Mouse (Mus musculus) right cerebral cortex, postnatal 10 days (tissue): ENCODE data around the gene Usp54.

Experiments
- DNase-seq, 2 experiments: peaks; one replicate each; pipeline ENCODE4 v3.0.0; 2021; ENCODE audit warnings: low spot score in 2 of 2

Gene Usp54

DNA sequence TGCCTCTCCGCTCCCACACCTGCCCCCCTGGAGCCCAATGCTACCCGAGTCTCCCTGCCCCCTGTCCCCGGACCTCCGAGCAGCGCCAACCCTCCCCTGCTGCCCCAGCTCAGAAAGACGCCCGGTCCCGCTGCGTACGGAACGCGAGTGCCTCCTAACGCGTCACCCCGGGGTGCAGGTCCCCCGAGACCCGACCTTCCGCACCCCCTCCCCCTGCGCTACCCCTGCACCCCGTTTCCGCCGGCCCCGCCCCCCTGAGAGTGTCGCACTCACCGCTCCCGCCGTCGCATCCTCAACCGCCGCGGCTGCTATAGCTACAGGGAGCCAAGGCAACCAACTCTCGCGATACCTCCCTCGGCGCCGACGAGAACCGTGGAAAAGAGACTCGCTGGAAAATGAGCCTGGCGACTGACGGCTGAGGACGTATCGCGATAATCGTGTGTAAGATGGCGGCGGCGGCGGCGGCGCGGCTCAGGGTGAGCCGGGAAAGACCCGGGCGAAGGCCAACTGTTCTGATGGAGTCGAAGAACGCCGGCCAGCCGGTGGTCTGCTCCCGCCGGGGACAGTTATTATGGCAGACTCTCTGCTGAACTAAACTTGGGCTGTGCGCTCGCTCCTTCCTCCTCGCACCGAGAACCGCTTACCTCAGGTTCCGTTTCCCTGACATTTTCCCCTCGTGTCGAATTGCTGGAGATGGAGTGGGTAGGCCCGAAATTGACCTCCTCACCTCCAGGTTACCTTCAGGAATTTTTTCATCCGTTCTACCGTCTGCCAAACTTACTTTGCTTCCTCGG, at the start of gene Usp54:
Gene Usp54 (minus strand): TSS at position 420 of the 794 bp plus-strand sequence.
- DNase-seq, result peak; percentile 99

- DNase-seq, result no peak
These were observed 48.1 kb upstream of the Usp54 start for GRCm38 (mm10) chr14:20689009-20689408.

GRCm38 (mm10) chr14:20686576-20686975, 45.7 kb upstream of the Usp54 start:
- DNase-seq, result no peak

GRCm38 (mm10) chr14:20682498-20682897, 41.6 kb upstream of the Usp54 start:
- DNase-seq, result no peak

GRCm38 (mm10) chr14:20681742-20682141, 40.9 kb upstream of the Usp54 start:
- no peak for DNase-seq

DNA sequence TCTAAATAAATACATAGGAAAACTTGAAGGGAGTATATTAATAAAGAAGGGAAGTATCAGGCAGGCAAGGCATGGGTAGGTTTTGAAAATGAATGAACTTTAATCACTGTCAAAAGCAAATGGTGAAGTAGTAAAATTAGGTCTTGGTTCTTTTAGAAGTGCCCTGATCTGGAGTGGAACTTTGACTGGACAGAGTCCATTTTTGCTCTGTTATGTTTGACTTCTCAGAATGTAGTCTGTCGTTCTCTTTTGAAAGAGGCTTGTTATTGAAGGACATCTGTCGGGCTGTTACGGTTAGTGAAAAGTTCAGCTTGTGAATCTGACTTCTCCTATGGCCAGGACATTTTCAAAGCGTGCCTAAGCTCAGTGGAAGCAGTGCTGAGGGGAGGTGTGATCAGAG, 37.0 kb upstream of the Usp54 start:
- no peak for DNase-seq

DNA sequence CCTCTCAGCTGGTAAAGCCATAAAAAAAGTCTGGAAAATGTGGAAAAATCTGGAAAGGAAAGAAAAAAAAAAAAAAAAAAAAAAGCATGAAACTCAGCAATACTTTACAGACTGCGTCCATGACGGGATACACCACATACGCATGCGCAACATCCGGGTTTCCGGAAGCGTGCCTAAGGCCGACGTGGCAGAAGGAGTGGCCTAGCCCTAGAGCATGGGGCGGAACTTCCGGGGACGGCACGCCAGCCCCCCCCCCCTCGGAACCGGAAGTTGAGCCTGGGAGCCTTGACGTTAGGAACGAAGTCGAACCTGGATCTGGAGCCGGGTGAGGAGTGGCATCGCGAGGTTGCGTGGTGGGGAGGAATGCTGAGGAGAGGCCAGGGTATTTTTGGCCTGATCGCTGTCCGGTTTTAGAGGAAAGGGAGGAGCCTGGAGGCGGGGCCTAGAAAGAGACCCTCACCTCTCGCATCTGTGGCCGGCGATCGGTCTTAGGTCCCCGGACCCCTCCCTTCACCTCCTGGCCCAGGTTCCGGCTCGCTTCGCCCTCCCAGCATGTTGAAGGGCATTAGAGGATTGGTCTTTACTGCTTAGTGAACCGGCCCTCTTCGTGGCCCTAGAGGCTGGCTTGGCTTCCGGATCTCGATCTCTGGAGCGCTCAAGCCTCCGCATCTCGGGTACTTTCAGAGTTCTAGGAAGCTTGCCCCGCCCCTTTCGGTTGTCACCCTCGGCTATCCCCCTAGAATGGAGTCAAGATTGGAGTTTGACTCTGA, 33.4 kb upstream of the Usp54 start, which contains the start of gene Sec24c:
Gene Sec24c (plus strand): TSS at position 245 of the 770 bp plus-strand sequence.
- peak; percentile 98 to 100 for DNase-seq

DNA sequence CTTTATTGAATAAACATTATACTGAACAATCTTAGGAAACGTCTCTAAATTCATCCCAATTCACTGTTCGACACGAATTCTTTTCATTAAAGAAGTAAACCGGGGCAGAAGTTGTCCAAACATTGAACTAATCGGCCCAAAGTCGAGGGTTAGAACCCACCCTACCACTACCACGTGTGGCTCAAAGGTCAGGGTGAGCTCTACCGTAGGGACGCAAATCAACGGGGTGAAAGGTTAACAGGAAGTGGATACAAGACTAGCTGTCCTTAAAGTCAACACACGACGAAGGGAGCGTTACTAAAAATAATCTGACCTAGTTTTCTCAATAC, 32.8 kb upstream of the Usp54 start:
- peak; percentile 65 to 84 for DNase-seq

GRCm38 (mm10) chr14:20672990-20673389, 32.1 kb upstream of the Usp54 start:
- no peak for DNase-seq

DNA sequence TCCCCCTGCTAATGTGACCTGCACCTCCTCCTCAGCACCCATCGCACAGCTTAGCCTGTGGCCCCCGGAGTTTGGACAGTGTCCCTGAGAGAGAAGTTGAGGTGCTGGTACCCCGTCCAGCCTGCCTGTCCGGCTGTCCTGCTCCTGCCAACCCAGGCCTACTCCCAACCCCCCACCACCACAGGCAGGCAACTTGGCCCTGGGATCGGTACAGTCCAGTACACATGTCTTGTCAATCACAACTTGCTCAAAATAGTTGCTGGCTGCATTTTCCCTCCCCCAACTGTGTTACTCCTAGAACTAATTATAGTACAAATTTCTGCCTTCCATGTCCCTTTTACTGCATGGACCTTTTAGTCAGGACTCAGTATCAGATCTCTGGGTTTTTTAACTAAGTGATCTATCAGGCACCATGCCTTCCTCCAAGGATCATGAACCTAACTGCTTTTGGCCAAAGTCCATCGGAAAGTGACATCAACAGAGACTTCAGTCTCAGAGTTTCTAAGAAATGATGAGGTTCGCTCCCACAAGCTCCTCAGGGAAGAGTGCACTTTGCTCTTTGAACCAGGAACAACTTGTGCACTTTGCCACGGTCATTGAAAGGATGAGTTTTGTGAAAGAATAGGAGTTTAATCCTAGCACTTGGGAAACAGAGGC, 27.4 kb upstream of the Usp54 start, which contains the start of gene Synpo2l:
Gene Synpo2l (minus strand): TSS at position 201 of the 657 bp plus-strand sequence.
- DNase-seq, result no peak

GRCm38 (mm10) chr14:20667469-20667868, 26.6 kb upstream of the Usp54 start:
- no peak for DNase-seq

DNA sequence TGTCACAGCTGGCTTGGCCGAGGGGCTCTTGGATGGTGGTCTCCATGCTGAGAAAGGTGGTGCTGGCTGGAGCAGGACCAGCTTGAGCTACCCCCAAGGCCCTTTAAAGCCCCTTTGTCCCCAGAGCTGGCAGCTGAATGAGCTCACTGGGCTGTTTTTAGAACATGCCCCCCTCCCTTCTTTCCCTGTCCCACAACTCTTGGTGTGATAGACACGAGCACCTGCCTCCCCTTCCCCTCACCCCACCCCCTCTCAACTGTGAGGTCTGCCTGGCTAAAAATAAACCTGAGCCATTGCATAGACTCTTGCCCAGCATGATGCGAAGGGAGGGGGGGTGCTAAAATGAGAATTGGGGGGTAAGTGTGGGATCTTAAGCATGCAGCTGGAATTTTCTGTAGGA, 23.6 kb upstream of the Usp54 start:
- no peak for DNase-seq

- no peak for DNase-seq
These were observed 22.7 kb upstream of the Usp54 start for GRCm38 (mm10) chr14:20663601-20664000.

DNA sequence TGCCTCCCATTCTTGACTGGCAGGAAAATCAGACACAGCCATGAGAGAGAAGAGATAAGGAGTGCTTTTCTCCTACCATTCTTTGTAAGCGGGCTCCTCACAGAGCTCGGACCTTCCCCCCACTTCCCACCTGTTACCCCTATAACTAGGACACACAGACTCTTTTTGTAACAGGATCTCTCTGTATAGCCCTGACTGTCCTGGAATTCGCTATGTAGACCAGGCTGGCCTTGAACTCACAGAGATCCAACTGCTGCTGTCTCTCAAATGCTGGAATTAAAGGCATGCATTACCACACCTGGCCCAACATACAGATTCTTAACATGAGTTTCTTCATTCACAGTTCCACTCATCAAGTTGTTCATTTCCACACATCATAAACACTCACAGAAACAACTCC, 21.9 kb upstream of the Usp54 start:
- no peak for DNase-seq

- DNase-seq, result peak; percentile 36 to 51
These were observed 20.9 kb upstream of the Usp54 start for GRCm38 (mm10) chr14:20661661-20662331.

GRCm38 (mm10) chr14:20660827-20661660, 20.2 kb upstream of the Usp54 start:
- DNase-seq, result peak; percentile 96

- DNase-seq, result no peak
These were observed 18.8 kb upstream of the Usp54 start for GRCm38 (mm10) chr14:20659687-20660086.

DNA sequence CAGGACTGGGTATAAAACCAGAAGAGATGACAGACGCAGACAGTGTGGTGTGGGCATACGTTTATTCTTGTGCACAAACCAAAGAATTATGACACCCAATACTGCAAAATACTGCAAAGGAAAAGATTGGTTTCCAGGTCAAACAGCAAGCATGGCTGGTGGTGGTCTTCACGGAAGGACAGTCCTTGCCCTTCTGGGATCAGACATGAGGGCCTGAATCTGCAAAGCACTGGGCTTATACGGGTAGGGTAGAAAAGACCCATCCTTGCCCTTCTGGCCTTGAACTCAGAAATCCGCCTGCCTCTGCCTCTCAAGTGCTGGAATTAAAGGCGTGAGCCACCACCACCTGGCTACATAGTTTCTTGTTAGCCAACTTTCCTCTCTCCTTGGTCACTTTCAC, 18.0 kb upstream of the Usp54 start:
- no peak for DNase-seq

- peak in 1 of 2 experiments; percentile 47 for DNase-seq
These were observed 17.5 kb upstream of the Usp54 start for GRCm38 (mm10) chr14:20658326-20658725.

- DNase-seq, result no peak
These were observed 15.5 kb upstream of the Usp54 start, which contains the start of gene Myoz1 for GRCm38 (mm10) chr14:20656361-20656760. Gene Myoz1, minus strand, starts transcription at chr14:20656540.

- DNase-seq, result no peak
These were observed 14.9 kb upstream of the Usp54 start for GRCm38 (mm10) chr14:20655731-20656130.
